Mouse (Mus musculus): ENCODE data around the gene Teddm1a. TPM values are rescaled to one million over a fixed set of nuclear protein-coding genes. Genes with fewer than 3 reads are reported as not detected.
"Not testable (repeated sequence)": the region's sequence is repeated elsewhere in the genome, so short reads cannot be mapped to it uniquely, and the experiment has no call there.

Teddm1a gene
- not detected for total RNA-seq (2021)
- long read RNA-seq = 0 reads

DNA sequence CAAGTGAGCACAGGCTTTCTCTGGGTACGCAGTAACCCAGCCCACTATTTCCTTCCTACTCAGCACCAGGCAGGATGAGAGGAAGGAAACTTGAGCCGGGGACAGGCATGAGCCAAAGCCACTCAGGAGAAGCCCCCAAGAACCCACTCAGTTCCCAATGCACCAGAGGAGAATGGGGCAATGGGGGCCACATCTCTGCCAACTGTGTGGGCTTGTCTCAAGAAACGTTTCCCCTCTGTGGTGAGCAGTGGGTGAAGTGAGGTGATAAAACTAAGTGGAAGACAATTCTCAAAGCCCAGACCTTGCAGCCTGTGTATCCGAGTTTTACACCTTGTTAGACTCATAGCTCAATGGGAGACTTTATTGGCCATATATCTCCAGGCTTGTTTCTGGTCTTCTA lies at the start of gene Teddm1a:
TSS of gene Teddm1a (plus strand) at position 301 of the 400 bp plus-strand sequence.
- DNase-seq (ENCODE audit: low spot score in 2 of 2) = no peak

DNA sequence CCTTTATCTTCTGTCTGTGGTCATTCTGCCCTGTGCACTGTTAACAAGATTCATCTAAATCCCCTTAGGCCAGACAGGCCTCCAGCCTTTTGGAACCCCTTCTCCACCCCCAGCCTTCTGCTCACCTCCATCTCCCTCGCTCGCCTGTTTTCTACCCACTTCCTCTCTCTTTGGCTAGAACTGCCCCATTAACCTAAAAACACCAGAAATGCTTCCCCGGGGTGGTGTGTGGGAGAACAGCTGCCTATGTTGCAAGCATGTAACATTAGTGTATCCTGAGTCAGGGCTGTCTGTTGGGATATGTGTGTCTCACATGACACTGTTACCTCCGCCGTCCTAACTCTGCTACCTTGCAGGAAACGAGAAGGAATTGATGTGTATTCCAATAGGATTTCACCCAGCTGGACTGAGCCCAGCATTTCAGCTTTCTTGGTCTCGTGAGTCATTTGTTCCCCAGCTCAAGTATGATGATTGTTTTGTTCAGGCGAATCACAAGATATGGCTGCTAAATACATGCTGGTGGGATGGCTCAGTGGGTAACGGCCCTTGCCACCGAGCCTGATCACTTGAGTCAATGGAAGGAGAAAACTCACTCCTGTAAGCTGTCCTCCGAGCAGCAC lies 49.3 kb upstream of the Teddm1a start:
- no peak for DNase-seq (ENCODE audit: low spot score in 2 of 2)

DNA sequence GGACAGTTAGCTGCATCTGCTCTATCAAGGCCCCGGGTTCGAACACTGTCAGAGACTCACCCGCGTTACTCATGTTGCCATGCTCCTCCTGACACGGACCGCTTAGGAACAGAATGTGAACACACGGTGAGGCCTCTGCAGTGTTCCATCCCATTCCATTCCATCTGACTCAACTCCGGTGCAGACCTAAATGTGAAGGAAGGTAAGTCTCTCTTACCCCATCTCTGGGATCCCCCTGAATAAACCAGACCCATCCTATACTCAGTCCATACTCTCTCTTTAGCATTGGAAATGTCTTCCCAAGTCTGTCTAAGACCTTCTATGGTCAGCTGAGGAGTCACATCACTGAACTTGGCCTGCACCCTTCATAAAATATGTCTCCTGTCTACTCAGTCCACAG lies 47.5 kb upstream of the Teddm1a start, which contains the start of gene Rgsl1:
TSS of gene Rgsl1 (minus strand) at position 101 of the 400 bp plus-strand sequence.
- DNase-seq (ENCODE audit: low spot score in 2 of 2) = no peak

- DNase-seq (ENCODE audit: low spot score in 2 of 2) = no peak
These were observed 45.1 kb upstream of the Teddm1a start for GRCm38 (mm10) chr1:153846420-153846819.

- DNase-seq (ENCODE audit: low spot score in 2 of 2) = peak; percentile 12 to 18
These were observed 44.7 kb upstream of the Teddm1a start for GRCm38 (mm10) chr1:153846867-153847266.

- DNase-seq (ENCODE audit: low spot score in 2 of 2) = not testable (repeated sequence)
These were observed 38.8 kb upstream of the Teddm1a start for GRCm38 (mm10) chr1:153852696-153853095.

- DNase-seq (ENCODE audit: low spot score in 2 of 2) = no peak
These were observed 35.6 kb upstream of the Teddm1a start for GRCm38 (mm10) chr1:153855946-153856345.

DNA sequence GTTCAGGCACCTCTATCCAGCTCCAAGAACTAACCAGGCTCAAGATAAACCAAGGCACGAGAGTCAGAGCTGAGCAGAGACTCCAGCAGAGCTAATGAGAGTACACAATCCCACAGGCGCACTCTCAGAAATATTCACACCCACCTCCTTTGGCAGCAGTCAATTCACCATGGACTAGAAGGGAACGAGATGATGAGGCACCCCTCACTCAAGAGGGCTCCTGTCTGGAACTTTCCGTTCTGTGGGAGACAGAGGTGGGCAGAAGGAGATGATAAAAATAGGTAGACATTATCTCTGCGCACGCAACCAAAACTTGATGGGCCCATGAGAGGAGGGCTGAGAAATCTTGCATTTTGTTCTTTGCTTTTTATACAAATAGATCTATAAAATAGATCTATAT lies 17.5 kb upstream of the Teddm1a start, which contains the start of gene Teddm1b:
TSS of gene Teddm1b (plus strand) at position 301 of the 400 bp plus-strand sequence.
- no peak for DNase-seq (ENCODE audit: low spot score in 2 of 2)

DNA sequence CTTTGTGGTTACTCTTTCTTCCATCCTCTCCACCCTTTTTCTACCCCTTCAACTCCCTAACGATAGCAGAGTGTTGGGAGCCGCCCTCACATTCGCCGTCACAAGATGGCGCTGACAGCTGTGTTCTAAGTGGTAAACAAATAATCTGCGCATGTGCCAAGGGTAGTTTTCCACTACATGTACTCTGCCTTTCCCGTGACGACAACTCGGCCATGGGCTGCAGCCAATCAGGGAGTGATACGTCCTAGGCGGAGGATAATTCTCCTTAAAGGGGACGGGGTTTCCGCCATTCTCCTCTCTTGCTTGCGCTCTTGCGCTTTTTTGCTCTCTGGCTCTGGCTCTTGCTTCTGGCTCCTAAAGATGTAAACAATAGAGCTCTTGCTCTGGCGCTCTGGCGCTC lies 11.2 kb upstream of the Teddm1a start:
- DNase-seq (ENCODE audit: low spot score in 2 of 2) = not testable (repeated sequence)

DNA sequence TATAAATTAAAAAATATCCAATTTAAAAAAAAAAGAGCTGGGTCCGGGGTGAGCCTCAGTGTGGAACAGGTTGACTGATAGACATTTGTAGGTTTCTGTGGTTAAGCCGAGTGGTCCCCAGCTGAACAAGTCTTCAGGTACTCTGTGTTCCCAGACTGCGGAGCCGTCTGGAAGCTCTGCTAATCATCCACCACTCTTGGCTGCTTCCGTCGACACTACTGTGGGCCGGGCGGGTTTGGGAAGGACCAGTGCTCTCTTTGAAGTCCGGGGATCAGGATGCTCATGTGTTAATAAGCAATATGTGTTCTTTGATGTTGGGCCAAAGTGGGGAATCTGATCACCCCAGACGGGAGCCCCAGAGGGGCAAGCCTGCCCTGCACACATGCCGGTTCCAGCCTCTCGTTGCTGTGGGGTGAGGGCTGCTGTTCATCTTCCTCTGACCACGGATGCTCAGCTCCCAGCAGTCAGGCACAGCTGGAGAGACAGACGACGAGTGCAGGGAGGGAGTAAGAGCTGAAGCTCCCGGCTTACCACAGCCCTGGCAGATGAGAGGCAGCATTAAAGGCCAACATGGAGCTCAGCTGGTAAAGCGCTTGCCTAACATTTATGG lies 5.4 kb upstream of the Teddm1a start:
- no peak for DNase-seq (ENCODE audit: low spot score in 2 of 2)

- DNase-seq (ENCODE audit: low spot score in 2 of 2) = no peak
These were observed 1.4 kb upstream of the Teddm1a start for GRCm38 (mm10) chr1:153890121-153890520.

GRCm38 (mm10) chr1:153893746-153894145 lies 2.2 kb downstream of the Teddm1a start:
- no peak for DNase-seq (ENCODE audit: low spot score in 2 of 2)

- no peak for DNase-seq (ENCODE audit: low spot score in 2 of 2)
These were observed 2.8 kb downstream of the Teddm1a start for GRCm38 (mm10) chr1:153894201-153894893.

DNA sequence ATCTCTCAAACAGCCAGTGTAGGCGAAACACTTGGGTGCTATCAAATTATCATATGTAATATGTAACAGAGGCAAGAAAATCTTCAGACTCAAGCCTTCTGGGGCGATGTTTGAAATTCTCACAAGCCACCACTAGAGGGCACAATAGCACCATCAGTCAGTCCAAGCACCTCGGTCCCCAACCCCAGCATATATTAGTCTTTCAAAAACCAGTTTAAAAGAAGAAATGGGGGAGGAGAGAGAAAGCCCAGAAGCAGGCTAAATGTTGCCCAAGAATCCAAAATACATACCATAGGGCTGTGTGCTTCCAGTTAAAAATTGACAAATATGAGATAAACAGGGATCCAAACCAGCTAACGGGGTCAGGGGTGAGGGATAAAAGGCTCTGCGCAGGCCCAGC lies 3.4 kb downstream of the Teddm1a start:
- peak; percentile 82 for DNase-seq (ENCODE audit: low spot score in 2 of 2)

DNA sequence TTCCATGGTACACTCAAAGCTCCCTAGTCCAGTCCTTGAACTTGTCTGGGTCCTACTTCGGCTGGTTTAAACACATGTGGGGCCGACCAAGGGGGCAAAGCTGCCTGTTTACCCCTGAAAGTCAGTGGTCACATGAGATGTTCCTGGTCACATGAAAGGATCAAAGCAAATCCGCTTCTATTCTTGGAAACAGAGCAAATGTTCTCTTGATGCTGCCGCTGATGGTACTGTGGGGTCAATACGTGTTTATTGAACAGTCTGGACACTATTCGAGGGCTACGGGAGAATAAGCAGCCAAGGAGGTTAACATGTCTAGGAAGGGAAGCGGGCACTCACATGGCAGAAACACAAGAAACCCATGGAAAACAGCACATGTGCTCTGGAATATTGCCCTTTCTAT lies 5.7 kb downstream of the Teddm1a start:
- DNase-seq (ENCODE audit: low spot score in 2 of 2) = no peak

DNA sequence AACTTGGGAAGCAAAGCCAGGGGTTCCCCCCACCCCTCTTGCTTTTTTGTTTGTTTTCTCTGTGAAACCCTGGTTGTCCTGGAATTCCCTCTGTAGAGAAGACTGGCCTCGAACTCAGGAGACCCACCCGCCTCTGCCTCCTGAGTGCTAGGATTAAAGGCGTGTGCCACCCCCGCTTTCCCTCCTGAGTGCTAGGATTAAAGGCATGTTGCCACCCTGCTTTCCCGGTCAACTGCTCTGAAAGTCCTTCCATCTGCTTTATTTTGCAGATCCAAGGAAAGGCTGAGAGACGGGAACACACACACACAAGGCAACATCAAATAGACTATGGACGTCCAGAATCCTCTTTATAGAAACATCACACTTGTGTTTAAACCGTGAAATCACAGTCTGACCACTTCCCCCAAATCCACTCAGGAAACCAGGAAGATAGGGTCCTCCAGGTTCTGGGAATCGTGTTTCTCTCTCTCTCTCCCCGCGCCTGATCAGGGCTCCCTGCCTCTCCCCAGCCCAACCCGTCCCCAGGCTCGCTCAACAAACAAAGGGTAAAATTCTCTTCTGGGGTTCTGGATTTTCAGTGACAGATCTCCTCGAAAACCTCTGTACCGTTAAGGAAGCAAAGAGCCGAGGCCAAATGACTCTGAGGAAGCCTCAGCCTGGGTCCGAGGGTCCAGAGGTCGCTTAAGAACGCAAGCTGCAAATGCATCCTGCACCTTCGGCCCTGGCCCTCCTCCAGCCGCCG lies 7.6 kb downstream of the Teddm1a start:
- DNase-seq (ENCODE audit: low spot score in 2 of 2) = no peak

DNA sequence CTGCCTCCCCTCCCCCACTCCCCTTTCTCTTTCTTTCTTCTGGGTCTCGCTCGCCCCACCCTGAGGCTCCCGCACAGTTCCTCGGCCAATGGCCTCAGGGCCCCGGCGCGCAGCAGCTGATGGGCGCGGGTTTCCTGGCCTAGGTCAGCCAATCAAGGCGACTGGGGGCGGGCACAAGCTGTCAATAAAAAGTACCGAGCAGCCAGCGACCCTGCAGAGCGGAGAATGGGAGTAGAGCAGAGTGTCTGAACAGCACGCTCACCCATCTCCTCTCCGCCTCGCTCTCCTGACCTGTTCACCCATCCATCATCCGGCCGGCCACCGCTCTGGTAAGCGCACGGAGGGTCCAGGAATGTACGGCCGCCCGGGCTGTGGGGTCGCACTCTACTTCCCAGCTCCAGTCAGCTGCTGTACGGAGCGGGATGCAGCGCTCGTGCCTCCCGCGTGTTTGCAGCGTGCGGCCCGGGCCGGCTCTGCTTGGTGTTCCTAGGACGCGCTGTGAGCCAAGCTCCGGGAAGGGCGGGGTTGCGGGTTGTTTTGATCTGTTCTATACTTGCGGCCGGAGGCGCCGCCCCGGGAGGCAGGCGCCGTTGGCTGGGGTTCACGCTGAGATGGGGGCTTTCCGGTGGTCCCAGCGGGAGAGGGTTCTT lies 8.3 kb downstream of the Teddm1a start, which contains the start of the genes Glul and Teddm2:
TSS of gene Glul (plus strand) at position 214 of the 650 bp plus-strand sequence.
TSS of gene Teddm2 (minus strand) at position 498 of the 650 bp plus-strand sequence.
- DNase-seq (ENCODE audit: low spot score in 2 of 2) = peak; percentile 91 to 93

DNA sequence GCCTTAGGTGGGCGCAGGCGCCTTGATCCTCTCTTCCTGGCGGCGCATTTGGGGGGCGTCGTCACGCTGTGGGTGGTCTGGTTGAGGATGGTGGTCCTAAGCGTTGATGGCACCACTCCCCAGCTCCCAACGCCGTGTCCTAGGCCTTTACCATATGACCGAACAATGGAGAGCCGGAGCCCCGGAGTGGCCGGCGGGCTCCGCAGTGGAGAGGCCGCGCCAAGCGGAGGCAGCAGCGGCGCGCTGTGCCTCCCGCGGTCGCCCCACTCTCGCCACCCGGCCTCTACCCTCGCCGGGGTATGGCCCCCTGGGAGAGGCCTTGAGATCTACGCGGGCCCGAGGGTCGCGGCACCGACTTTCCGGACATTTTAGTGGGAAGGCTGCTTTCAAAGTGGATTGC lies 8.8 kb downstream of the Teddm1a start:
- DNase-seq (ENCODE audit: low spot score in 2 of 2) = peak in 1 of 2 experiments; percentile 50

DNA sequence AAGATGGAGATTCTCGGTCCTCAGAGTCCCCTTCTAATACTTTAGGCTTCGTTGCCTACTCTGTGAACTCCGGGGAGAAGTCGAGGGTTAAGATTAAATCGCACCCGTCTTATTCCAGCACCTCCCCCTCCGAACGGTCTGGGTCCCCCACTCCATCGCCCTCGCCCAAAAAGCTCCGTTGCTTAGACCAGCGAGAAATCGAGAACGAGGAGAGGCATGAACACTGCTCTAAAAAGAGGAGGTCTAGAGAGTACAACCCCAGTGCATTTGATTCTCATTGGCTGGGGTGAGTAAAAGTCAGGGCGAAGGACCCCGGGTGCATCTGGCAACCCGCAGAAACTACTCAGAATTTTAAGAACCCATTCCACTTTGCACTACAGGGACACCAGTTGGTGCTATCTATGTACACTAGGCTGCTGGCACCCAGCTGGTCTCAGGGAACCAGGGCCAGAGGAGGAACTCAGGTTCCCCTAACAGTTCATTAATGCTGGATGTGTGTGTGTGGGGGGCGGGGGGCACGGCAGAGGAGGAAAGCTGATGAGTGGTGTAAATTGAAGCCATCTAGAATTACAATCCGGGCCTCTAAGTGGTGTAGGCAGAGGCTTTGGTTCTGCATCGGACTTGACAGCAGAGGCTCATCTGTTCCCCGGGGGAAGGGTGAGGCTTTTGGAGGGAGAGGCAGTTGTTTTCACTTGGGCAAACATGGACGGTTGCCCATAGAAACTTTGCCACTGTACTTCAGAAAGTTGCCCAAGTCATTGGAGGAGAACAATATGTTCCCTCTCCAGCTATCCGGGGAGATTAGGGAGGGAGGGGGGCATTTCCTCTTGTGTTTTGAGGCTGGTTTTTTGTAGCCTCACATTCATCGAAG lies 9.6 kb downstream of the Teddm1a start:
- peak in 1 of 2 experiments; percentile 39 for DNase-seq (ENCODE audit: low spot score in 2 of 2)

DNA sequence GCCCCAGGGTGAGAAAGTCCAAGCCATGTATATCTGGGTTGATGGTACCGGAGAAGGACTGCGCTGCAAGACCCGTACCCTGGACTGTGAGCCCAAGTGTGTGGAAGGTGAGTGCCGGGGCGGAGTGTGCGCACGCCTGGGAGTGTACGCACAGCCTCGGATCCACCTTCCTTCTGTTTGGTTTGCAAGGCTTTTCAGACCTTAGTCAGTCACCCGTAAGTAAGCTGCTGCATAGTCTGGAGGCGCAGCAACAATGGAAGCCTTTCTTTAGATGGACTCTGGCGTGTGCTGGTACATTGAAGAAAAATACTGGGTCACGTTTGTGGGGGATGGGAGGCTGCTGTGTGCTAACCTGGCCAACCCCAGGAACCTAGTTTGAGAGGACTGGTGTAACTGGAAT lies 11.5 kb downstream of the Teddm1a start:
- no peak for DNase-seq (ENCODE audit: low spot score in 2 of 2)

Data from layer of hippocampus, postnatal 10 days (tissue).